In genomic region chr12:107962852-107963251, GRCm38 (mm10) we compare ENCODE assay signal across 14 mouse cellular contexts. TPM values are rescaled to one million over a fixed set of nuclear protein-coding genes. Genes with fewer than 3 reads are reported as not detected.
A peak's percentile ranks its signal among the peaks of the same experiment; 100 is the strongest.
DNase-seq lines count a peak whose midpoint lies in the region; ATAC-seq and TF ChIP-seq lines count a peak whose summit lies in the region.
"Had no signal": no experiment of that assay in that cellular context is flagged by ENCODE, and none has a peak within 500 bp of the region (broad histone marks: within the 10 kb centered on the region; RNA-seq: fewer than 3 reads in every experiment).

No protein-coding gene starts in this region.

- H3K4me1 ChIP-seq in heart, embryonic 12.5 days (replicated peaks), result peaks cover 57% of the 10 kb centered on the region
- H3K4me1 ChIP-seq in midbrain, embryonic 14.5 days (ENCODE audit: control insufficient read depth, insufficient read depth, low read length), result peaks cover 41% of the 10 kb centered on the region
- peaks cover 10% of the 10 kb centered on the region for H3K4me1 ChIP-seq in midbrain, embryonic 11.5 days (ENCODE audit: control insufficient read depth, insufficient read depth, low read length)
- H3K4me1 ChIP-seq in forebrain, embryonic 15.5 days, result peaks cover 96% of the 10 kb centered on the region
- H3K4me1 ChIP-seq in olfactory bulb, adult 2 months (ENCODE audit: control insufficient read depth, insufficient read depth, low read length), result peaks cover 80% of the 10 kb centered on the region

- H3K9ac ChIP-seq in heart, embryonic 12.5 days, result no peak overlapping the region
- H3K9ac ChIP-seq in midbrain, embryonic 14.5 days (replicated peaks; ENCODE audit: low read length), result no peak overlapping the region
- H3K9ac ChIP-seq in midbrain, embryonic 11.5 days (ENCODE audit: low read length), result no peak overlapping the region
- H3K9ac ChIP-seq in forebrain, embryonic 15.5 days (replicated peaks), result no peak overlapping the region
- H3K9ac ChIP-seq: liver, postnatal 0 days had no signal

- no peak for TF ChIP-seq POLR2A in olfactory bulb, adult 2 months (IDR thresholded peaks at IDR 0.05; ENCODE audit: insufficient read depth, low read depth, low read length)

- H3K4me2 ChIP-seq in heart, embryonic 12.5 days, result peak overlapping the region; percentile 38
- no peak overlapping the region for H3K4me2 ChIP-seq in midbrain, embryonic 14.5 days (ENCODE audit: low read length)
- H3K4me2 ChIP-seq in midbrain, embryonic 11.5 days, result no peak overlapping the region
- no peak overlapping the region for H3K4me2 ChIP-seq in forebrain, embryonic 15.5 days (replicated peaks)

- H3K36me3 ChIP-seq in heart, embryonic 12.5 days, result no peaks in the 10 kb centered on the region
- H3K36me3 ChIP-seq in midbrain, embryonic 14.5 days (ENCODE audit: control insufficient read depth, insufficient read depth, low read length), result no peaks in the 10 kb centered on the region
- H3K36me3 ChIP-seq in midbrain, embryonic 11.5 days (ENCODE audit: control insufficient read depth, insufficient read depth, low read length), result no peaks in the 10 kb centered on the region
- H3K36me3 ChIP-seq in forebrain, embryonic 15.5 days, result no peaks in the 10 kb centered on the region

- H3K9me3 ChIP-seq in heart, embryonic 12.5 days (replicated peaks), result no peaks in the 10 kb centered on the region
- no peaks in the 10 kb centered on the region for H3K9me3 ChIP-seq in midbrain, embryonic 14.5 days (ENCODE audit: control insufficient read depth, low read length)
- H3K9me3 ChIP-seq in midbrain, embryonic 11.5 days (ENCODE audit: control insufficient read depth, low read length), result no peaks in the 10 kb centered on the region
- no peaks in the 10 kb centered on the region for H3K9me3 ChIP-seq in forebrain, embryonic 15.5 days

- no peak for TF ChIP-seq CTCF in olfactory bulb, adult 2 months (IDR thresholded peaks at IDR 0.05; ENCODE audit: insufficient read depth, low read depth, low read length)

- H3K27me3 ChIP-seq in heart, embryonic 12.5 days (replicated peaks), result no peaks in the 10 kb centered on the region
- H3K27me3 ChIP-seq in midbrain, embryonic 14.5 days (ENCODE audit: control insufficient read depth, insufficient read depth, low read length), result no peaks in the 10 kb centered on the region
- H3K27me3 ChIP-seq in midbrain, embryonic 11.5 days (ENCODE audit: control insufficient read depth, insufficient read depth, low read length), result no peaks in the 10 kb centered on the region
- H3K27me3 ChIP-seq in forebrain, embryonic 15.5 days, result no peaks in the 10 kb centered on the region

- no peak for ATAC-seq in heart, embryonic 12.5 days (ENCODE audit: insufficient number of reproducible peaks, low FRiP score)
- no peak for ATAC-seq in midbrain, embryonic 14.5 days (ENCODE audit: low FRiP score, low TSS enrichment)
- ATAC-seq in midbrain, embryonic 11.5 days (ENCODE audit: low FRiP score), result no peak
- ATAC-seq in forebrain, embryonic 15.5 days (replicated peaks), result no peak
- ATAC-seq: hindbrain, embryonic 16.5 days; liver, postnatal 0 days had no signal

- DNase-seq in heart, adult 9 months (ENCODE audit: low spot score in 2 of 2), result no peak
- no peak for DNase-seq in midbrain, embryonic 14.5 days
- DNase-seq in midbrain, embryonic 11.5 days (ENCODE audit: low spot score, missing footprints), result no peak
- DNase-seq in right cerebral cortex, postnatal 10 days (ENCODE audit: low spot score in 2 of 2), result no peak
- DNase-seq in right cerebral cortex, postnatal 4 days, result no peak
- DNase-seq: adrenal gland, postnatal 36 days; layer of hippocampus, adult 9-11 months; liver, postnatal 0 days; lung, postnatal 4 days had no signal

- H3K4me3 ChIP-seq in heart, embryonic 12.5 days, result no peak overlapping the region
- H3K4me3 ChIP-seq in midbrain, embryonic 14.5 days (replicated peaks; ENCODE audit: low read depth, low read length), result no peak overlapping the region
- no peak overlapping the region for H3K4me3 ChIP-seq in midbrain, embryonic 11.5 days (ENCODE audit: low read depth, low read length)
- no peak overlapping the region for H3K4me3 ChIP-seq in forebrain, embryonic 15.5 days
- H3K4me3 ChIP-seq in olfactory bulb, adult 2 months (ENCODE audit: insufficient read depth, low read depth, low read length), result no peak overlapping the region

- no peak overlapping the region for H3K27ac ChIP-seq in heart, embryonic 12.5 days (ENCODE audit: poor library complexity, severe bottlenecking)
- H3K27ac ChIP-seq in midbrain, embryonic 14.5 days (replicated peaks; ENCODE audit: low read depth, low read length), result peak overlapping the region; percentile 55; the same call in 1 of the 2 replicates
- H3K27ac ChIP-seq in midbrain, embryonic 11.5 days (ENCODE audit: low read depth, low read length), result no peak overlapping the region
- peak overlapping the region; percentile 61 for H3K27ac ChIP-seq in forebrain, embryonic 15.5 days (replicated peaks)
- peak overlapping the region; percentile 32; the same call in 1 of the 2 replicates for H3K27ac ChIP-seq in olfactory bulb, adult 2 months (ENCODE audit: insufficient read depth, low read depth, low read length)
- H3K27ac ChIP-seq: stomach, postnatal 0 days had no signal

- WGBS in heart, embryonic 12.5 days, result 32% methylated on average over 7 of the region's 7 CpGs
- WGBS in midbrain, embryonic 14.5 days, result 60% methylated on average over 7 of the region's 7 CpGs
- WGBS in midbrain, embryonic 11.5 days, result 78% methylated on average over 7 of the region's 7 CpGs
- WGBS in forebrain, embryonic 15.5 days, result 21% methylated on average over 7 of the region's 7 CpGs
- 25% methylated on average over 7 of the region's 7 CpGs for WGBS in olfactory bulb, adult 2 months

RNA-seq across cellular contexts. Expression of gene Bcl11b, which starts 40.5 kb away (rescaled TPM):
- 4.9 and 5.0 TPM in 2 replicates for polyA plus RNA-seq in heart, embryonic 12.5 days (2016; fragmentation: Nextera tagmentation; extraction: Ambion mirVana)
- 38.4 and 43.3 TPM in 2 replicates for polyA plus RNA-seq in midbrain, embryonic 14.5 days (2014; fragmentation: Nextera tagmentation; extraction: Ambion mirVana)
- polyA plus RNA-seq in midbrain, embryonic 11.5 days (2014; fragmentation: Nextera tagmentation; extraction: Ambion mirVana), result 4.5 and 6.3 TPM in 2 replicates
- 109 and 117 TPM in 2 replicates for polyA plus RNA-seq in forebrain, embryonic 15.5 days (2015; fragmentation: Nextera tagmentation; extraction: Ambion mirVana)
- polyA plus RNA-seq in olfactory bulb, adult 2 months (2012; ENCODE audit: insufficient read depth, insufficient read length, low replicate concordance, missing spikeins), result 49.8 and 56.3 TPM in 2 replicates
- polyA plus RNA-seq: liver, postnatal 0 days had no signal

Comparison
In these comparisons a context has a peak if more than half of its experiments do, and no peak if none do; other contexts are left out.
1. H3K27ac ChIP-seq: peak in midbrain, embryonic 14.5 days (single experiment), forebrain, embryonic 15.5 days (single experiment) and olfactory bulb, adult 2 months (single experiment); none in heart, embryonic 12.5 days (single experiment) and midbrain, embryonic 11.5 days (single experiment).